9 mouse cellular contexts compared by ENCODE assay signal in the genomic region with DNA sequence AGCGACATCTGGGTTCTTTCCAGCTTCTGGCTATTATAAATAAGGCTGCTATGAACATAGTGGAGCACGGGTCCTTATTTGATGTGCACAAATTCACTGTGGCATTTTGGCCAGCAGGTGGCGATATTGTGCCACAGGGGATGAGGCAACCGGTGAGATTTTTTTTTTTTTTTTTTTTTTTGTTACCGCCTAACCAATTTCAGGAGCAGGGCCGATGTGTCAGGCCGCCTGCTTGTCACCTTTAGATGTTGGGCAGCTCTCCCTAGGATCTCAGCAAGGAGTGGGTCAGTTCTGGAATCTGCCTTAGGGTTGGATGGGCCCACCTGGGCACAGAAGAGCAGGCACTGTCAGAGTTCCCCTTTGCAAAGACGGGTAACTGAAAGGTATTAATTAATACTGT.
DNase-seq lines count a peak whose midpoint lies in the region; ATAC-seq and TF ChIP-seq lines count a peak whose summit lies in the region.
"Had no signal": no experiment of that assay in that cellular context is flagged by ENCODE, and none has a peak within 500 bp of the region (broad histone marks: within the 10 kb centered on the region; RNA-seq: fewer than 3 reads in every experiment).

No protein-coding gene starts in this region.

- no peak for ATAC-seq in heart, postnatal 0 days (ENCODE audit: insufficient read depth, low read depth)
- peak; percentile 35; the same call in 1 of the 2 replicates for ATAC-seq in granulocyte monocyte progenitor cell, adult 5-6 weeks (replicated peaks; ENCODE audit: poor library complexity, severe bottlenecking)
- peak; percentile 72 for ATAC-seq in midbrain, embryonic 16.5 days

- DNase-seq in heart, postnatal 0 days (ENCODE audit: low spot score) = peak; percentile 30
- DNase-seq in heart, postnatal 25 days (ENCODE audit: low spot score) = no peak
- DNase-seq in T-cell, adult 2 months (ENCODE audit: low spot score) = peak; percentile 61
- DNase-seq in cerebellum, postnatal 25 days = peak; percentile 78 to 88
- DNase-seq in left cerebral cortex, postnatal 4 days = peak; percentile 82
- peak; percentile 79 for DNase-seq in thymus, postnatal 0 days (ENCODE audit: low spot score)

- H3K4me2 ChIP-seq in heart, postnatal 0 days (ENCODE audit: low read depth, low read length) = no peak overlapping the region
- H3K4me2 ChIP-seq in midbrain, embryonic 16.5 days (ENCODE audit: low read length) = no peak overlapping the region
- H3K4me2 ChIP-seq: limb, embryonic 15.5 days had no signal

- no peak overlapping the region for H3K9ac ChIP-seq in heart, postnatal 0 days (replicated peaks; ENCODE audit: low read depth, low read length)
- H3K9ac ChIP-seq in midbrain, embryonic 16.5 days (ENCODE audit: low read depth, low read length) = no peak overlapping the region
- H3K9ac ChIP-seq: limb, embryonic 15.5 days had no signal

- H3K4me3 ChIP-seq in heart, postnatal 0 days (ENCODE audit: low read depth, low read length) = no peak overlapping the region
- H3K4me3 ChIP-seq in midbrain, embryonic 16.5 days (ENCODE audit: low read depth, low read length) = no peak overlapping the region
- H3K4me3 ChIP-seq: limb, embryonic 15.5 days had no signal

- no peaks in the 10 kb centered on the region for H3K36me3 ChIP-seq in heart, postnatal 0 days (replicated peaks; ENCODE audit: control insufficient read depth, insufficient read depth, low read length)
- no peaks in the 10 kb centered on the region for H3K36me3 ChIP-seq in midbrain, embryonic 16.5 days (ENCODE audit: control insufficient read depth, insufficient read depth, low read length)
- H3K36me3 ChIP-seq: limb, embryonic 15.5 days had no signal

- H3K4me1 ChIP-seq in heart, postnatal 0 days (ENCODE audit: control insufficient read depth, insufficient read depth) = no peaks in the 10 kb centered on the region
- no peaks in the 10 kb centered on the region for H3K4me1 ChIP-seq in midbrain, embryonic 16.5 days (ENCODE audit: control insufficient read depth, insufficient read depth, low read length)
- H3K4me1 ChIP-seq: limb, embryonic 15.5 days had no signal

- H3K27ac ChIP-seq in heart, postnatal 0 days (ENCODE audit: low read depth) = no peak overlapping the region
- no peak overlapping the region for H3K27ac ChIP-seq in midbrain, embryonic 16.5 days (ENCODE audit: low read length)
- H3K27ac ChIP-seq: limb, embryonic 15.5 days had no signal

- intact Hi-C loops in heart, postnatal 25 days (cut with DNase I) = loop anchor here (2.0 to 5.0 kb wide), 2 partner anchors 217 to 793 kb away; no protein-coding TSS in a partner anchor
- intact Hi-C loops in left cerebral cortex, postnatal 4 days (cut with DNase I) = loop anchor here (5.0 kb wide), 1 partner anchor 793 kb away; no protein-coding TSS in a partner anchor

- H3K27me3 ChIP-seq in heart, postnatal 0 days (ENCODE audit: control insufficient read depth, insufficient read depth, low read length) = no peaks in the 10 kb centered on the region
- H3K27me3 ChIP-seq in midbrain, embryonic 16.5 days (ENCODE audit: control insufficient read depth, insufficient read depth, low read depth, low read length) = no peaks in the 10 kb centered on the region
- H3K27me3 ChIP-seq: limb, embryonic 15.5 days had no signal

- peaks cover 8% of the 10 kb centered on the region for H3K9me3 ChIP-seq in heart, postnatal 0 days (replicated peaks; ENCODE audit: control insufficient read depth, low read length)
- no peaks in the 10 kb centered on the region; the same call in 1 of the 2 replicates for H3K9me3 ChIP-seq in midbrain, embryonic 16.5 days (replicated peaks; ENCODE audit: control insufficient read depth, low read length, poor library complexity, severe bottlenecking)
- H3K9me3 ChIP-seq: limb, embryonic 15.5 days had no signal

- peak; percentile 81 for TF ChIP-seq CTCF in heart, postnatal 0 days (IDR thresholded peaks at IDR 0.05; ENCODE audit: low read depth)

- no peak for TF ChIP-seq EP300 in heart, postnatal 0 days (IDR thresholded peaks at IDR 0.05; ENCODE audit: low read depth)

- WGBS in heart, postnatal 0 days = 13% methylated on average over 8 of the region's 8 CpGs
- 12% methylated on average over 8 of the region's 8 CpGs for WGBS in midbrain, embryonic 16.5 days
